Mouse (Mus musculus) induced T-regulatory cell, adult 2 months (primary cell): ENCODE results near the gene Ccdc87.

ENCODE experiments used
- DNase-seq: peaks from one replicate; pipeline ENCODE4 v3.0.0-alpha.2; 2012; ENCODE audit warnings: low read depth

The Ccdc87 gene

GRCm38 (mm10) chr19:4839149-4839548 lies at the start of gene Ccdc87, which contains the start of gene Ccs:
Gene Ccdc87, plus strand, starts transcription at chr19:4839366.
Gene Ccs, minus strand, starts transcription at chr19:4839332.
- peak; percentile 99 for DNase-seq

- DNase-seq, result no peak
Measured at GRCm38 (mm10) chr19:4793281-4793830, 45.8 kb upstream of the Ccdc87 start.

- DNase-seq, result peak; percentile 99
Measured at GRCm38 (mm10) chr19:4793831-4794422, 45.2 kb upstream of the Ccdc87 start, which contains the start of gene Rbm4. Gene Rbm4, minus strand, starts transcription at chr19:4793901.

- no peak for DNase-seq
Measured at GRCm38 (mm10) chr19:4795929-4796328, 43.2 kb upstream of the Ccdc87 start.

- DNase-seq, result no peak
Measured at GRCm38 (mm10) chr19:4797846-4798245, 41.3 kb upstream of the Ccdc87 start.

GRCm38 (mm10) chr19:4799083-4799482 lies 40.1 kb upstream of the Ccdc87 start:
- no peak for DNase-seq

- no peak for DNase-seq
Measured at GRCm38 (mm10) chr19:4802691-4803091, 36.5 kb upstream of the Ccdc87 start.

GRCm38 (mm10) chr19:4803283-4803682 lies 35.9 kb upstream of the Ccdc87 start:
- no peak for DNase-seq

- DNase-seq, result no peak
Measured at GRCm38 (mm10) chr19:4810309-4810708, 28.9 kb upstream of the Ccdc87 start.

GRCm38 (mm10) chr19:4810746-4811062 lies 28.5 kb upstream of the Ccdc87 start:
- no peak for DNase-seq

- DNase-seq, result peak; percentile 99
Measured at GRCm38 (mm10) chr19:4811063-4811908, 27.9 kb upstream of the Ccdc87 start, which contains the start of the genes Gm21992 and Rbm14. Gene Gm21992, minus strand, starts transcription at chr19:4811612. Gene Rbm14, minus strand, starts transcription at chr19:4811634.

GRCm38 (mm10) chr19:4811909-4812242 lies 27.3 kb upstream of the Ccdc87 start:
- DNase-seq, result no peak

- peak; percentile 54 for DNase-seq
Measured at GRCm38 (mm10) chr19:4812334-4812949, 26.7 kb upstream of the Ccdc87 start.

GRCm38 (mm10) chr19:4813015-4813414 lies 26.2 kb upstream of the Ccdc87 start:
- peak; percentile 69 for DNase-seq

- no peak for DNase-seq
Measured at GRCm38 (mm10) chr19:4817182-4817835, 21.9 kb upstream of the Ccdc87 start.

- no peak for DNase-seq
Measured at GRCm38 (mm10) chr19:4820678-4821303, 18.4 kb upstream of the Ccdc87 start.

- no peak for DNase-seq
Measured at GRCm38 (mm10) chr19:4828444-4829114, 10.6 kb upstream of the Ccdc87 start.

- no peak for DNase-seq
Measured at GRCm38 (mm10) chr19:4829156-4829555, 10.0 kb upstream of the Ccdc87 start.

- DNase-seq, result no peak
Measured at GRCm38 (mm10) chr19:4833977-4834376, 5.2 kb upstream of the Ccdc87 start.

GRCm38 (mm10) chr19:4836096-4836495 lies 3.1 kb upstream of the Ccdc87 start:
- DNase-seq, result no peak

- DNase-seq, result no peak
Measured at GRCm38 (mm10) chr19:4837049-4837448, 2.1 kb upstream of the Ccdc87 start.
